Mouse (Mus musculus): ENCODE data around the gene Nes. TPM values are rescaled to one million over a fixed set of nuclear protein-coding genes. Genes with fewer than 3 reads are reported as not detected.
A peak's percentile ranks its signal among the peaks of the same experiment; 100 is the strongest.

Gene Nes
- polyA plus RNA-seq, 1 experiment from 2014 or later, result 77.6 TPM

GRCm38 (mm10) chr3:87944838-87945600 lies 25.9 kb upstream of the Nes start:
- Histone ChIP-seq H3K27me3 (no peaks in the 10 kb centered on the region), H3K9ac (replicated peaks) (peak overlapping the region; percentile 33; the same call in 1 of the 2 replicates), H3K36me3 (peaks cover 25% of the 10 kb centered on the region), H3K27ac (peak overlapping the region; percentile 69), H3K4me3 (replicated peaks) (no peak overlapping the region), H3K4me2 (replicated peaks) (no peak overlapping the region), H3K9me3 (no peaks in the 10 kb centered on the region), H3K4me1 (replicated peaks) (peaks cover 55% of the 10 kb centered on the region)
- peak; percentile 51 for ATAC-seq
- WGBS, result 11% methylated on average over 4 of the region's 4 CpGs

- no peaks in the 10 kb centered on the region for H3K9me3 ChIP-seq
- H3K4me3 ChIP-seq (replicated peaks), result no peak overlapping the region
- no peak overlapping the region; the same call in 1 of the 2 replicates for H3K4me2 ChIP-seq (replicated peaks)
- ATAC-seq, result peak; percentile 52
- peaks cover 18% of the 10 kb centered on the region for H3K36me3 ChIP-seq
- H3K27ac ChIP-seq, result peak overlapping the region; percentile 69
- H3K27me3 ChIP-seq, result no peaks in the 10 kb centered on the region
- peak overlapping the region; percentile 45; the same call in 1 of the 2 replicates for H3K9ac ChIP-seq (replicated peaks)
- 7% methylated on average over 12 of the region's 12 CpGs for WGBS
- H3K4me1 ChIP-seq (replicated peaks), result peaks cover 62% of the 10 kb centered on the region
Observed at GRCm38 (mm10) chr3:87945781-87946540, 24.9 kb upstream of the Nes start.

- no peaks in the 10 kb centered on the region for H3K9me3 ChIP-seq
- 15% methylated on average over 1 of the region's 1 CpGs for WGBS
- H3K27ac ChIP-seq, result peak overlapping the region; percentile 69
- peaks cover 12% of the 10 kb centered on the region for H3K36me3 ChIP-seq
- peaks cover 68% of the 10 kb centered on the region for H3K4me1 ChIP-seq (replicated peaks)
- H3K4me3 ChIP-seq (replicated peaks), result no peak overlapping the region
- H3K9ac ChIP-seq (replicated peaks), result no peak overlapping the region
- no peaks in the 10 kb centered on the region for H3K27me3 ChIP-seq
- ATAC-seq, result peak; percentile 1; the same call in 1 of the 2 replicates
- H3K4me2 ChIP-seq (replicated peaks), result no peak overlapping the region
Observed at GRCm38 (mm10) chr3:87946541-87946860, 24.4 kb upstream of the Nes start.

GRCm38 (mm10) chr3:87947056-87947810 lies 23.6 kb upstream of the Nes start:
- H3K27ac ChIP-seq, result peak overlapping the region; percentile 69
- no peaks in the 10 kb centered on the region for H3K27me3 ChIP-seq
- no peak for ATAC-seq
- H3K9ac ChIP-seq (replicated peaks), result peak overlapping the region; percentile 64
- H3K4me1 ChIP-seq (replicated peaks), result peaks cover 75% of the 10 kb centered on the region
- H3K4me2 ChIP-seq (replicated peaks), result peak overlapping the region; percentile 62
- H3K9me3 ChIP-seq, result no peaks in the 10 kb centered on the region
- H3K36me3 ChIP-seq, result peaks cover 5% of the 10 kb centered on the region
- peak overlapping the region; percentile 29 for H3K4me3 ChIP-seq (replicated peaks)
- 4% methylated on average over 26 of the region's 26 CpGs for WGBS

DNA sequence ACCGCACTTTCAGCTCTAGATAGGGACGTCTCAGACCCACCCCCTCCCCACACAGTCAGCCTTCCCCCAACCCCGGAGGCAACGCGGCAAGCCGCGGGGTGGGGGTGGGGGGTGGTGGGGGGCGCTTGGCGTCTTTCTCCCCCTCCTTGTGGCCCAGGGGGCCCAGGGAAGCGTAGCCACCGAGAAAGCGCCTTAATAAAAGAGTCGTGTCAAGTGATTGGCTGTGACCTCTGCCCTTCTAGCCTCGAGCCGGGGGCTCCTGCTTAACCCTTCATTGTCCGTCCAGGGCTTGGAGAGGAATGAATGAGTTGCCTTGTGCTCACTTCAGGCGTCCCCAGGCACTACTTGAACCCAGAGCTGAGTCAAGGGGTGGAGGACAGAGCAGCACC lies 23.1 kb upstream of the Nes start:
- H3K27ac ChIP-seq, result 0 out of 2 replicates have a peak overlapping the region, but pooled peaks have one; percentile 69
- H3K36me3 ChIP-seq, result no peaks in the 10 kb centered on the region
- WGBS, result under 1% methylated on average over 17 of the region's 17 CpGs
- H3K27me3 ChIP-seq, result no peaks in the 10 kb centered on the region
- H3K4me2 ChIP-seq (replicated peaks), result peak overlapping the region; percentile 62
- H3K4me3 ChIP-seq (replicated peaks), result peak overlapping the region; percentile 29
- peaks cover 81% of the 10 kb centered on the region for H3K4me1 ChIP-seq (replicated peaks)
- H3K9me3 ChIP-seq, result no peaks in the 10 kb centered on the region
- ATAC-seq, result no peak
- peak overlapping the region; percentile 64 for H3K9ac ChIP-seq (replicated peaks)

- no peaks in the 10 kb centered on the region for H3K36me3 ChIP-seq
- ATAC-seq, result 0 out of 2 replicates have a peak, but pooled peaks have one; percentile 5
- no peaks in the 10 kb centered on the region for H3K9me3 ChIP-seq
- 1% methylated on average over 35 of the region's 35 CpGs for WGBS
- H3K27me3 ChIP-seq, result no peaks in the 10 kb centered on the region
- peak within 1 kb of the TSS; percentile 64 for H3K9ac ChIP-seq (replicated peaks)
- H3K4me3 ChIP-seq (replicated peaks), result peak within 1 kb of the TSS; percentile 29
- peak within 1 kb of the TSS; percentile 69 for H3K27ac ChIP-seq
- H3K4me1 ChIP-seq (replicated peaks), result peaks cover 87% of the 10 kb centered on the region
- H3K4me2 ChIP-seq (replicated peaks), result peak within 1 kb of the TSS; percentile 62
Observed at GRCm38 (mm10) chr3:87948378-87949265, 22.3 kb upstream of the Nes start, which contains the start of gene Crabp2. Gene Crabp2, plus strand, starts transcription at chr3:87948666.

DNA sequence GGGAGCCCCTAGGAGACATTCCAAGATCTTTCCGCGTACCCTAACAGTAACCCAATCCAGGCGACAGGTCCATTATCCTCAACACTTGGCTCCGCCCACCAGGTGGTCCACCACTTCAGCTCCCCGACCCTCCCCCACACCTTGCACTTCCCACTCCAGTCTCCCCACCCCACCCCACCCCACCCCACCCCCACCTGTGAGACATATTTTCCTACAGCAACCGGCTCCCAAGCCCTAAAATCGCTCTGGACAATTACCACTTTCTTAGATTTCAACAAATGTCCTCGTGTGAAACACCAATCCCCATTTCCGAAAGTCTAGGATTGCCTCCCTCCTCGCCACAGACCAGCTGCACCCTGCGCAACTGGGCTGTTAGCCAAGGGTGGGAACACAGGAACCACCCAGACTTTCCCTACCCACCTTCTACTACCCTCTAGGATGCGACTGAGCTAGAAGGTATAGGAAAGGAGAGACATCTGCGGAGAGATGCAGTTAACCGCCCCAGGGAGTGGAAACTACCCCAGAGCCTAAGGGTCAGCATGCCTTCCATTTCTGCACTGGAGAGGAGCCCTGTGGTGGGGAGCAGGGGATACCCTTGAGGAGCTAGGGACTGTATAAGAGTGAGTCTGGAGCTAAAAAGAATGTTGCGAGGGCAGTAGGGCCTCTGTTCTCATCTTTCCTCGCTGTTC lies 21.5 kb upstream of the Nes start:
- Histone ChIP-seq H3K4me3 (replicated peaks) (peak overlapping the region; percentile 29), H3K27me3 (no peaks in the 10 kb centered on the region), H3K4me2 (replicated peaks) (peak overlapping the region; percentile 62), H3K9ac (replicated peaks) (peak overlapping the region; percentile 64), H3K27ac (peak overlapping the region; percentile 59), H3K4me1 (replicated peaks) (peaks cover 87% of the 10 kb centered on the region), H3K36me3 (no peaks in the 10 kb centered on the region), H3K9me3 (no peaks in the 10 kb centered on the region)
- no peak for ATAC-seq
- WGBS, result 6% methylated on average over 16 of the region's 16 CpGs

DNA sequence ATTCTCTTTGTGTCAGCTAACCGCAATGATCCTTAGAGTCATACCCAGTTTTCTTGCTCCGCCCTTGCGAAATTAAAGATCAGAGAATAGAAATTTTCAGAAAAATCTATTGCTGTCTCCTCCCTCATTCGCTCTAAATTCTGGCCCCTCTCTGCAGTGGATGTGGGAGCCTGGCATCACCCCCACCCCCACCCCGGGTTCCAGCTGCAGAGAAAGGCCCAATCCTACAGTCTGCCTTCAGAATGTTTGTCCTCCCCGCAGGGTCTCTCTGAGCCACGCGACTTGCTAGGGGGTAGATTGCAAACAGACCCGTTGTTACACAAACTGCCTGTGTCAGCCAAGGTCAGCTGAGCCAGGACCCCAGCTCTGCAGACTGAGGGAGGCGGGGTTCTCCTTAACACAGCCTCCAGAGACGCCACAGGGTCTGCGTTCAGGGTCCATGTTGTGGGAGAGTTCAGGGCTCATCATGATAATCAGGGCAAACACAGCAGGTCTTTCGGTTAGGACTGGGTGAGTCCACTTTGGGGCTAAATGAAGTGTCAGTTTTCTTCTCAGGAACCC lies 20.8 kb upstream of the Nes start:
- Histone ChIP-seq H3K4me2 (replicated peaks) (peak overlapping the region; percentile 62), H3K27me3 (no peaks in the 10 kb centered on the region), H3K4me3 (replicated peaks) (peak overlapping the region; percentile 29), H3K9ac (replicated peaks) (peak overlapping the region; percentile 52; the same call in 1 of the 2 replicates), H3K9me3 (no peaks in the 10 kb centered on the region), H3K36me3 (no peaks in the 10 kb centered on the region), H3K4me1 (replicated peaks) (peaks cover 82% of the 10 kb centered on the region), H3K27ac (peak overlapping the region; percentile 59)
- no peak for ATAC-seq
- WGBS, result 5% methylated on average over 13 of the region's 13 CpGs

- Histone ChIP-seq H3K9me3 (no peaks in the 10 kb centered on the region), H3K27ac (peak overlapping the region; percentile 65), H3K27me3 (no peaks in the 10 kb centered on the region), H3K4me3 (replicated peaks) (peak overlapping the region; percentile 16; the same call in 1 of the 2 replicates), H3K36me3 (no peaks in the 10 kb centered on the region), H3K4me1 (replicated peaks) (peaks cover 63% of the 10 kb centered on the region), H3K4me2 (replicated peaks) (peak overlapping the region; percentile 48), H3K9ac (replicated peaks) (peak overlapping the region; percentile 44; the same call in 1 of the 2 replicates)
- ATAC-seq, result no peak
- 15% methylated on average over 12 of the region's 12 CpGs for WGBS
Observed at GRCm38 (mm10) chr3:87951946-87952345, 18.9 kb upstream of the Nes start.

DNA sequence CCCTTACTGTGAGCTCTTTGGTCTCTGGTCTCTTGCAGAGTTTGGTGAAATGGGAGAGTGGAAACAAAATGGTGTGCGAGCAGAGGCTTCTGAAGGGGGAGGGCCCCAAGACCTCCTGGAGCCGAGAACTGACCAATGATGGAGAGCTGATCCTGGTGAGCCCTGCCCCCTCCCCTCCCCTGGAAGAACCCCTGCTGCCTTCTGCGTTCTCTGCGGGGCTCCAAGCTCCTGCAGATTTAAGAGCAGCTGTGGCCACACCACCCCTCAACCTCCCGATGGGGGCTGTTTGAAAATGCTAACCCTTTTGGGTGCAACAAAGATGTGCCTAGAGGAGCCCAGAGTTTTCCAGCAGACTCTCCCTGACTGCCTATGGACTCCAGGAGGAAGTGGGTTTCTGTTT lies 18.4 kb upstream of the Nes start:
- Histone ChIP-seq H3K9ac (replicated peaks) (peak overlapping the region; percentile 49), H3K27ac (peak overlapping the region; percentile 65), H3K4me3 (replicated peaks) (peak overlapping the region; percentile 16; the same call in 1 of the 2 replicates), H3K27me3 (no peaks in the 10 kb centered on the region), H3K9me3 (no peaks in the 10 kb centered on the region), H3K4me2 (replicated peaks) (peak overlapping the region; percentile 48), H3K36me3 (no peaks in the 10 kb centered on the region), H3K4me1 (replicated peaks) (peaks cover 58% of the 10 kb centered on the region)
- ATAC-seq, result peak; percentile 59
- 4% methylated on average over 5 of the region's 5 CpGs for WGBS
